Comparison of ENCODE assay signal across 21 mouse cellular contexts in genomic region chr16:95742740-95743030, GRCm38 (mm10). TPM values are rescaled to one million over a fixed set of nuclear protein-coding genes. Genes with fewer than 3 reads are reported as not detected.
DNase-seq lines count a peak whose midpoint lies in the region; ATAC-seq and TF ChIP-seq lines count a peak whose summit lies in the region.
"Had no signal": no experiment of that assay in that cellular context is flagged by ENCODE, and none has a peak within 500 bp of the region (broad histone marks: within the 10 kb centered on the region; RNA-seq: fewer than 3 reads in every experiment).

No protein-coding gene starts in this region.

- no peaks in the 10 kb centered on the region for H3K27me3 ChIP-seq in kidney, adult 2 months (replicated peaks; ENCODE audit: control insufficient read depth, insufficient read depth, low read length)
- no peaks in the 10 kb centered on the region for H3K27me3 ChIP-seq in lung, embryonic 16.5 days (ENCODE audit: control insufficient read depth, insufficient read depth, low read depth, low read length)
- H3K27me3 ChIP-seq in intestine, embryonic 14.5 days (replicated peaks; ENCODE audit: control insufficient read depth, insufficient read depth, low read length), result no peaks in the 10 kb centered on the region
- H3K27me3 ChIP-seq in small intestine, adult 2 months (ENCODE audit: control insufficient read depth, insufficient read depth, low read length), result no peaks in the 10 kb centered on the region
- H3K27me3 ChIP-seq: embryonic facial prominence, embryonic 12.5 days; limb, embryonic 12.5 days; liver, embryonic 13.5 days; neural tube, embryonic 15.5 days had no signal

- 22% methylated on average over 6 of the region's 6 CpGs for WGBS in kidney, adult 2 months
- 20% methylated on average over 6 of the region's 6 CpGs for WGBS in lung, embryonic 16.5 days
- WGBS in intestine, embryonic 14.5 days, result 28% methylated on average over 6 of the region's 6 CpGs
- 60% methylated on average over 6 of the region's 6 CpGs for WGBS in small intestine, adult 2 months

- H3K9me3 ChIP-seq in lung, embryonic 16.5 days (ENCODE audit: control insufficient read depth, low read length), result no peaks in the 10 kb centered on the region
- no peaks in the 10 kb centered on the region for H3K9me3 ChIP-seq in intestine, embryonic 14.5 days (ENCODE audit: control insufficient read depth, low read length)
- H3K9me3 ChIP-seq: embryonic facial prominence, embryonic 12.5 days; G1E; limb, embryonic 12.5 days; liver, embryonic 13.5 days; neural tube, embryonic 15.5 days had no signal

- H3K4me1 ChIP-seq in kidney, adult 2 months (ENCODE audit: control insufficient read depth, insufficient read depth, low read length), result no peaks in the 10 kb centered on the region; the same call in 1 of the 2 replicates
- H3K4me1 ChIP-seq in lung, embryonic 16.5 days (replicated peaks; ENCODE audit: control insufficient read depth, insufficient read depth, low read length), result peaks cover 31% of the 10 kb centered on the region
- H3K4me1 ChIP-seq in intestine, embryonic 14.5 days (replicated peaks; ENCODE audit: control insufficient read depth, insufficient read depth, low read length), result peaks cover 17% of the 10 kb centered on the region
- H3K4me1 ChIP-seq in small intestine, adult 2 months (ENCODE audit: control insufficient read depth, insufficient read depth, insufficient read length, low read length), result no peaks in the 10 kb centered on the region; the same call in 1 of the 2 replicates
- H3K4me1 ChIP-seq: liver, embryonic 13.5 days had no signal

- no peak for TF ChIP-seq CTCF in kidney, adult 2 months (conservative IDR thresholded peaks at IDR 0.05; ENCODE audit: insufficient read depth, insufficient read length, low read depth, low read length)
- no peak for TF ChIP-seq CTCF in small intestine, adult 2 months (IDR thresholded peaks at IDR 0.05; ENCODE audit: extremely low read depth, insufficient read length, insufficient replicate concordance, low read depth, low read length)

- peak overlapping the region; percentile 67; the same call in 1 of the 2 replicates for H3K27ac ChIP-seq in kidney, adult 2 months (ENCODE audit: insufficient read depth, low read depth, low read length)
- H3K27ac ChIP-seq in lung, embryonic 16.5 days (ENCODE audit: low read length), result peak overlapping the region; percentile 85
- peak overlapping the region; percentile 47 for H3K27ac ChIP-seq in intestine, embryonic 14.5 days (ENCODE audit: low read depth)
- H3K27ac ChIP-seq in small intestine, adult 2 months (ENCODE audit: insufficient read depth, low read depth, low read length), result peak overlapping the region; percentile 56
- H3K27ac ChIP-seq: embryonic facial prominence, embryonic 12.5 days; hindbrain, postnatal 0 days; limb, embryonic 12.5 days; liver, embryonic 13.5 days; macrophage; neural tube, embryonic 15.5 days had no signal

- peak; percentile 29; the same call in 1 of the 2 replicates for ATAC-seq in lung, embryonic 16.5 days (ENCODE audit: low read depth)
- no peak for ATAC-seq in intestine, embryonic 14.5 days (replicated peaks; ENCODE audit: low FRiP score, low TSS enrichment, low read depth)
- ATAC-seq: CD4-positive, CD25-positive, alpha-beta regulatory T cell, adult 4 months; forebrain, postnatal 0 days; hindbrain, postnatal 0 days had no signal

- peak; percentile 33 for DNase-seq in kidney, adult 2 months
- DNase-seq in kidney, postnatal 14 days, result no peak
- DNase-seq in lung, postnatal 10 days, result no peak
- DNase-seq in intestine, embryonic 14.5 days (ENCODE audit: low spot score), result no peak
- no peak for DNase-seq in adrenal gland, adult 2 months
- DNase-seq in ovary, postnatal 14 days (ENCODE audit: low spot score), result no peak
- DNase-seq: cerebellum, postnatal 25 days; forebrain, postnatal 0 days; heart, postnatal 36 days; liver, embryonic 13.5 days; thymus, adult 2 months had no signal

- no peak for TF ChIP-seq POLR2A in kidney, adult 2 months (IDR thresholded peaks at IDR 0.05; ENCODE audit: low read depth, low read length)
- TF ChIP-seq POLR2A in small intestine, adult 2 months (IDR thresholded peaks at IDR 0.05; ENCODE audit: low read depth, low read length), result no peak

- no peak overlapping the region for H3K4me3 ChIP-seq in kidney, adult 2 months (ENCODE audit: insufficient read depth, low read depth, low read length)
- no peak overlapping the region for H3K4me3 ChIP-seq in lung, embryonic 16.5 days (ENCODE audit: low read length)
- H3K4me3 ChIP-seq in intestine, embryonic 14.5 days (ENCODE audit: low read depth, low read length), result no peak overlapping the region
- H3K4me3 ChIP-seq in small intestine, adult 2 months (ENCODE audit: low read depth, low read length), result no peak overlapping the region
- H3K4me3 ChIP-seq: embryonic facial prominence, embryonic 12.5 days; limb, embryonic 12.5 days; liver, embryonic 13.5 days; neural tube, embryonic 15.5 days had no signal

- H3K9ac ChIP-seq in lung, embryonic 16.5 days (ENCODE audit: low read length), result no peak overlapping the region
- H3K9ac ChIP-seq in intestine, embryonic 14.5 days (ENCODE audit: low read length), result no peak overlapping the region
- H3K9ac ChIP-seq: embryonic facial prominence, embryonic 12.5 days; forebrain, postnatal 0 days; limb, embryonic 12.5 days; liver, embryonic 13.5 days; neural tube, embryonic 15.5 days had no signal

- H3K36me3 ChIP-seq in kidney, adult 2 months (ENCODE audit: control insufficient read depth, insufficient read depth, low read length), result no peaks in the 10 kb centered on the region
- H3K36me3 ChIP-seq in lung, embryonic 16.5 days (ENCODE audit: control insufficient read depth, insufficient read depth, low read length), result no peaks in the 10 kb centered on the region
- no peaks in the 10 kb centered on the region for H3K36me3 ChIP-seq in intestine, embryonic 14.5 days (ENCODE audit: control insufficient read depth, insufficient read depth, low read length)
- H3K36me3 ChIP-seq in small intestine, adult 2 months (ENCODE audit: control insufficient read depth, insufficient read depth, low read length), result no peaks in the 10 kb centered on the region
- H3K36me3 ChIP-seq: embryonic facial prominence, embryonic 12.5 days; G1E; limb, embryonic 12.5 days; liver, embryonic 13.5 days; neural tube, embryonic 15.5 days had no signal

- no peak overlapping the region for H3K4me2 ChIP-seq in lung, embryonic 16.5 days (ENCODE audit: low read depth, low read length)
- H3K4me2 ChIP-seq in intestine, embryonic 14.5 days (ENCODE audit: low read length), result no peak overlapping the region
- H3K4me2 ChIP-seq: embryonic facial prominence, embryonic 12.5 days; limb, embryonic 12.5 days; liver, embryonic 13.5 days; midbrain, embryonic 11.5 days; neural tube, embryonic 15.5 days had no signal

RNA-seq across cellular contexts. Expression of gene Ets2, which starts 40.8 kb away (rescaled TPM):
- polyA plus RNA-seq in kidney, adult 2 months (2012; rRNA removed), result 33.8 and 38.8 TPM in 2 replicates
- polyA plus RNA-seq in lung, embryonic 16.5 days (2015; fragmentation: Nextera tagmentation; extraction: Ambion mirVana), result 121 and 123 TPM in 2 replicates
- 52.8 and 57.9 TPM in 2 replicates for polyA plus RNA-seq in intestine, embryonic 14.5 days (2014; fragmentation: Nextera tagmentation; extraction: Ambion mirVana)
- polyA plus RNA-seq in small intestine, adult 2 months (2012; rRNA removed), result 69.5 and 115 TPM in 2 replicates
- total RNA-seq in adrenal gland, adult 2 months (2021), result 10 to 100 TPM; 40.1 to 47.7 TPM
- 97.9 and 122 TPM in 2 replicates for polyA plus RNA-seq in adrenal gland, adult 2 months (2012; rRNA removed)
